ENCODE assay signal across 14 mouse cellular contexts in genomic region chr3:123054178-123054577, GRCm38 (mm10). TPM values are rescaled to one million over a fixed set of nuclear protein-coding genes. Genes with fewer than 3 reads are reported as not detected.
DNase-seq lines count a peak whose midpoint lies in the region; ATAC-seq lines count a peak whose summit lies in the region.
"Had no signal": no experiment of that assay in that cellular context is flagged by ENCODE, and none has a peak within 500 bp of the region (broad histone marks: within the 10 kb centered on the region; RNA-seq: fewer than 3 reads in every experiment).

No protein-coding gene starts in this region.

- H3K27ac ChIP-seq in embryonic facial prominence, embryonic 14.5 days (replicated peaks; ENCODE audit: low read depth, low read length): no peak overlapping the region
- H3K27ac ChIP-seq in embryonic facial prominence, embryonic 10.5 days (replicated peaks): no peak overlapping the region
- H3K27ac ChIP-seq in kidney, embryonic 16.5 days (ENCODE audit: low read length): no peak overlapping the region
- no peak overlapping the region for H3K27ac ChIP-seq in kidney, embryonic 14.5 days (ENCODE audit: low read depth, low read length)
- H3K27ac ChIP-seq in limb, embryonic 10.5 days: no peak overlapping the region
- H3K27ac ChIP-seq: midbrain, embryonic 12.5 days had no signal

- H3K4me1 ChIP-seq in embryonic facial prominence, embryonic 14.5 days (ENCODE audit: control insufficient read depth, insufficient read depth, low read length): no peaks in the 10 kb centered on the region
- no peaks in the 10 kb centered on the region for H3K4me1 ChIP-seq in embryonic facial prominence, embryonic 10.5 days
- H3K4me1 ChIP-seq in kidney, embryonic 16.5 days (ENCODE audit: insufficient read depth, low read length): no peaks in the 10 kb centered on the region
- H3K4me1 ChIP-seq in kidney, embryonic 14.5 days (ENCODE audit: control insufficient read depth, insufficient read depth, low read length): no peaks in the 10 kb centered on the region
- H3K4me1 ChIP-seq in limb, embryonic 10.5 days: no peaks in the 10 kb centered on the region
- H3K4me1 ChIP-seq: midbrain, embryonic 12.5 days had no signal

- H3K9ac ChIP-seq in embryonic facial prominence, embryonic 14.5 days (ENCODE audit: low read depth, low read length): no peak overlapping the region
- no peak overlapping the region for H3K9ac ChIP-seq in kidney, embryonic 16.5 days (replicated peaks; ENCODE audit: low read length)
- no peak overlapping the region for H3K9ac ChIP-seq in kidney, embryonic 14.5 days (ENCODE audit: low read depth, low read length)
- H3K9ac ChIP-seq: midbrain, embryonic 12.5 days had no signal

- peak; percentile 53 for ATAC-seq in embryonic facial prominence, embryonic 14.5 days (ENCODE audit: low read depth)
- peak; percentile 39; the same call in 1 of the 2 replicates for ATAC-seq in kidney, embryonic 16.5 days (ENCODE audit: low FRiP score, low TSS enrichment)
- ATAC-seq in kidney, embryonic 14.5 days (ENCODE audit: low FRiP score, low TSS enrichment): no peak
- ATAC-seq in erythroblast, adult 5-6 weeks (replicated peaks; ENCODE audit: low FRiP score, poor library complexity, severe bottlenecking): no peak
- ATAC-seq: inflammation-experienced regulatory T-cells, adult 6 months had no signal

- WGBS in embryonic facial prominence, embryonic 14.5 days: 56% methylated on average over 5 of the region's 5 CpGs
- WGBS in embryonic facial prominence, embryonic 10.5 days: 84% methylated on average over 5 of the region's 5 CpGs
- WGBS in kidney, embryonic 16.5 days: 75% methylated on average over 5 of the region's 5 CpGs
- WGBS in kidney, embryonic 14.5 days: 72% methylated on average over 5 of the region's 5 CpGs
- 91% methylated on average over 5 of the region's 5 CpGs for WGBS in limb, embryonic 10.5 days

- no peaks in the 10 kb centered on the region for H3K36me3 ChIP-seq in embryonic facial prominence, embryonic 14.5 days (ENCODE audit: control insufficient read depth, insufficient read depth, low read length)
- H3K36me3 ChIP-seq in embryonic facial prominence, embryonic 10.5 days (replicated peaks): no peaks in the 10 kb centered on the region
- H3K36me3 ChIP-seq in kidney, embryonic 16.5 days (ENCODE audit: insufficient read depth, low read length): no peaks in the 10 kb centered on the region
- H3K36me3 ChIP-seq in kidney, embryonic 14.5 days (ENCODE audit: control insufficient read depth, insufficient read depth, low read length): no peaks in the 10 kb centered on the region
- H3K36me3 ChIP-seq in limb, embryonic 10.5 days: no peaks in the 10 kb centered on the region
- H3K36me3 ChIP-seq: midbrain, embryonic 12.5 days had no signal

- H3K4me3 ChIP-seq in embryonic facial prominence, embryonic 14.5 days (ENCODE audit: low read depth, low read length): no peak overlapping the region
- H3K4me3 ChIP-seq in embryonic facial prominence, embryonic 10.5 days: no peak overlapping the region
- H3K4me3 ChIP-seq in kidney, embryonic 16.5 days (ENCODE audit: low read length): no peak overlapping the region
- no peak overlapping the region for H3K4me3 ChIP-seq in kidney, embryonic 14.5 days (ENCODE audit: low read length)
- no peak overlapping the region for H3K4me3 ChIP-seq in limb, embryonic 10.5 days
- H3K4me3 ChIP-seq: midbrain, embryonic 12.5 days had no signal

- H3K9me3 ChIP-seq in embryonic facial prominence, embryonic 14.5 days (ENCODE audit: control insufficient read depth, low read length): peaks cover 5% of the 10 kb centered on the region; the same call in 1 of the 2 replicates
- H3K9me3 ChIP-seq in embryonic facial prominence, embryonic 10.5 days: no peaks in the 10 kb centered on the region
- H3K9me3 ChIP-seq in kidney, embryonic 16.5 days (ENCODE audit: low read length): peaks cover 5% of the 10 kb centered on the region; the same call in 1 of the 2 replicates
- peaks cover 2% of the 10 kb centered on the region for H3K9me3 ChIP-seq in kidney, embryonic 14.5 days (ENCODE audit: control insufficient read depth, low read length)
- H3K9me3 ChIP-seq in limb, embryonic 10.5 days (replicated peaks): no peaks in the 10 kb centered on the region

- peak; percentile 57 for DNase-seq in embryonic facial prominence, embryonic 14.5 days (ENCODE audit: low spot score)
- no peak for DNase-seq in embryonic facial prominence, embryonic 10.5 days (ENCODE audit: low spot score)
- peak; percentile 83 for DNase-seq in 3T3-L1 (ENCODE audit: low read depth, low spot score)
- DNase-seq in limb, embryonic 10.5 days (ENCODE audit: low spot score): peak; percentile 1
- no peak for DNase-seq in ovary, postnatal 36 days (ENCODE audit: low spot score)
- DNase-seq: adrenal gland, postnatal 14 days had no signal

- H3K4me2 ChIP-seq in embryonic facial prominence, embryonic 14.5 days (ENCODE audit: low read depth, low read length): no peak overlapping the region
- H3K4me2 ChIP-seq in kidney, embryonic 16.5 days (replicated peaks; ENCODE audit: low read depth, low read length): no peak overlapping the region
- H3K4me2 ChIP-seq in kidney, embryonic 14.5 days (replicated peaks; ENCODE audit: low read depth, low read length): no peak overlapping the region
- H3K4me2 ChIP-seq: midbrain, embryonic 12.5 days had no signal

- H3K27me3 ChIP-seq in embryonic facial prominence, embryonic 14.5 days (replicated peaks; ENCODE audit: control insufficient read depth, insufficient read depth, low read length): no peaks in the 10 kb centered on the region
- no peaks in the 10 kb centered on the region for H3K27me3 ChIP-seq in embryonic facial prominence, embryonic 10.5 days (replicated peaks; ENCODE audit: low read depth, poor library complexity, severe bottlenecking)
- no peaks in the 10 kb centered on the region for H3K27me3 ChIP-seq in kidney, embryonic 16.5 days (ENCODE audit: insufficient read depth, low read length)
- no peaks in the 10 kb centered on the region for H3K27me3 ChIP-seq in kidney, embryonic 14.5 days (ENCODE audit: control insufficient read depth, insufficient read depth, low read length)
- no peaks in the 10 kb centered on the region for H3K27me3 ChIP-seq in limb, embryonic 10.5 days (ENCODE audit: low read depth, poor library complexity, severe bottlenecking)
- H3K27me3 ChIP-seq: midbrain, embryonic 12.5 days had no signal

RNA-seq across cellular contexts. Expression of gene Myoz2, which starts 19.4 kb away (rescaled TPM):
- 64.7 and 94.7 TPM in 2 replicates for polyA plus RNA-seq in embryonic facial prominence, embryonic 14.5 days (2014; fragmentation: Nextera tagmentation; extraction: Ambion mirVana)
- polyA plus RNA-seq in embryonic facial prominence, embryonic 10.5 days (2016; fragmentation: Nextera tagmentation; extraction: Ambion mirVana): not detected in 2 replicates
- 0.99 and 1.3 TPM in 2 replicates for polyA plus RNA-seq in kidney, embryonic 16.5 days (2015; fragmentation: Nextera tagmentation; extraction: Ambion mirVana)
- polyA plus RNA-seq in kidney, embryonic 14.5 days (2014; fragmentation: Nextera tagmentation; extraction: Ambion mirVana): 0.14 TPM in 1 of 2 replicates, not detected in the other
- 0.11 TPM in 1 of 2 replicates, not detected in the other for polyA plus RNA-seq in limb, embryonic 10.5 days (2016; fragmentation: Nextera tagmentation; extraction: Ambion mirVana)
- not detected in 2 replicates for total RNA-seq in erythroblast, adult 5-6 weeks (2015; ENCODE audit: low replicate concordance)
- total RNA-seq in erythroblast, adult 5-6 weeks (2017; ENCODE audit: low replicate concordance): not detected in 2 replicates
- total RNA-seq: adrenal gland, postnatal 14 days; common myeloid progenitor, adult 5-6 weeks; layer of hippocampus, postnatal 10 days had no signal
- polyA plus RNA-seq: inflammation-experienced regulatory T-cells, adult 6 months; liver, adult 2 months; midbrain, embryonic 12.5 days had no signal

Comparison
In these comparisons a context has a peak if more than half of its experiments do, and no peak if none do; other contexts are left out.
1. ATAC-seq: peak in embryonic facial prominence, embryonic 14.5 days (single experiment) and kidney, embryonic 16.5 days (single experiment); none in kidney, embryonic 14.5 days (single experiment) and erythroblast, adult 5-6 weeks (single experiment).
2. DNase-seq: peak in embryonic facial prominence, embryonic 14.5 days (single experiment), 3T3-L1 (single experiment) and limb, embryonic 10.5 days (single experiment); none in embryonic facial prominence, embryonic 10.5 days (single experiment) and ovary, postnatal 36 days (single experiment).
3. RNA of gene Myoz2, which starts 19.4 kb away (polyA plus RNA-seq): 64.7 to 94.7 TPM in embryonic facial prominence, embryonic 14.5 days; 0.99 to 1.3 TPM in kidney, embryonic 16.5 days, 0.14 TPM in kidney, embryonic 14.5 days, 0.11 TPM in limb, embryonic 10.5 days and not detected in embryonic facial prominence, embryonic 10.5 days; every median in the first group is over 10 times any median in the second.